Mouse (Mus musculus): ENCODE data around the gene Atf3. TPM values are rescaled to one million over a fixed set of nuclear protein-coding genes. Genes with fewer than 3 reads are reported as not detected.

Atf3 gene
- polyA plus RNA-seq (2015; fragmentation: Nextera tagmentation; extraction: Ambion mirVana) = 0.73 and 1.8 TPM in 2 replicates

- H3K9me3 ChIP-seq = no peaks in the 10 kb centered on the region
- H3K27me3 ChIP-seq = no peaks in the 10 kb centered on the region
- H3K27ac ChIP-seq (replicated peaks) = no peak within 1 kb of the TSS
- no peak for ATAC-seq (ENCODE audit: low FRiP score, low read depth)
- WGBS = 81% methylated on average over 6 of the region's 6 CpGs
- no peaks in the 10 kb centered on the region for H3K4me1 ChIP-seq (replicated peaks)
- no peak within 1 kb of the TSS for H3K4me2 ChIP-seq
- H3K4me3 ChIP-seq = no peak within 1 kb of the TSS
- H3K36me3 ChIP-seq = no peaks in the 10 kb centered on the region
- no peak within 1 kb of the TSS for H3K9ac ChIP-seq
These were observed at the start of gene Atf3 for GRCm38 (mm10) chr1:191217939-191218338. Atf3 (minus strand) TSS chr1:191218039.

DNA sequence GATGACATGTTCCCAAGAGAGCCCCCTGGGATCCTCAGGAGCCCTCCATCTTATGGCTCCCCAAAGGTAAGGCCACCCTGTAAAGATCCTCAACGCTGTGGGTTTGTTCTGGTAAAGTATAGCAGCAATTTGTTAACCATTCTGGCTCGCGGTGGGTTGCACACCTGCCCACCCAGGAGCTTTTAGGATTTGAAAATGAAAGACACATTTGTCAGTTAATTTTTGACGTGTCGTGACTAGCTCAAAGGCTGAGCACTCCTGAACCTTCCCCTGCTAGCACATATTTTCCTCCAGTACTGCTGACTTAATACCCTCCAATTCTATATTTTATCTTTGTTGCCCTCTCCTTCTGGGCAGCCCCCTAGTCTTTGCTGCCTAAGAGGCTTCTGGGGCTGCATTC lies 49.3 kb upstream of the Atf3 start:
- Histone ChIP-seq H3K9me3 (no peaks in the 10 kb centered on the region), H3K27ac (replicated peaks) (no peak overlapping the region), H3K4me3 (no peak overlapping the region), H3K27me3 (no peaks in the 10 kb centered on the region), H3K9ac (no peak overlapping the region), H3K4me2 (no peak overlapping the region), H3K36me3 (no peaks in the 10 kb centered on the region), H3K4me1 (replicated peaks) (no peaks in the 10 kb centered on the region)
- no peak for ATAC-seq (ENCODE audit: low FRiP score, low read depth)
- WGBS = 90% methylated on average over 5 of the region's 5 CpGs

GRCm38 (mm10) chr1:191263471-191263870 lies 45.6 kb upstream of the Atf3 start:
- H3K36me3 ChIP-seq = no peaks in the 10 kb centered on the region
- H3K4me2 ChIP-seq = no peak overlapping the region
- H3K9me3 ChIP-seq = no peaks in the 10 kb centered on the region
- H3K9ac ChIP-seq = no peak overlapping the region
- no peaks in the 10 kb centered on the region for H3K4me1 ChIP-seq (replicated peaks)
- H3K27me3 ChIP-seq = no peaks in the 10 kb centered on the region
- no peak for ATAC-seq (ENCODE audit: low FRiP score, low read depth)
- H3K27ac ChIP-seq (replicated peaks) = no peak overlapping the region
- WGBS = 93% methylated on average over 5 of the region's 5 CpGs
- no peak overlapping the region for H3K4me3 ChIP-seq

DNA sequence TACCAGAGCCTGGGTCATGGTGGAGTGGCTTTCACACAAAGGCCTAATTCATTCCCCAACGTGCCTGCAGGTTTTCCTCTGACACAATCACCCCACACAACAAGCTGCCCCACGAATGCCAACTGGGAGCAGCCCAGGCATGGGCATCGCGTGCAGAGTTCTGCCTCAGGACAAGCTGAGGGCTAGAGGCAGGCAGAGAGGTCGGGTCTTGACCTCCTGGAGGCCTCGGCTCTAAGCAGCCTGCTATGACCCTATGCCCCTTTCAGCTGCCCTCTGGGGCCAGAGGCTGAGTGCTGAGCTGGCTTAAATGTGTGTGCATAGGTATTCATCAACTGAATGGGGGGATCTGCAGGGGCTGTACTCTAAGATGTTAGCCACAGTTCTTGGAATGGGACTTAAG lies 44.0 kb upstream of the Atf3 start:
- Histone ChIP-seq H3K4me1 (replicated peaks) (no peaks in the 10 kb centered on the region), H3K4me2 (no peak overlapping the region), H3K4me3 (no peak overlapping the region), H3K36me3 (no peaks in the 10 kb centered on the region), H3K27me3 (no peaks in the 10 kb centered on the region), H3K27ac (replicated peaks) (no peak overlapping the region), H3K9me3 (no peaks in the 10 kb centered on the region), H3K9ac (no peak overlapping the region)
- ATAC-seq (ENCODE audit: low FRiP score, low read depth) = no peak
- 25% methylated on average over 6 of the region's 6 CpGs for WGBS

- Histone ChIP-seq H3K9me3 (no peaks in the 10 kb centered on the region), H3K27ac (replicated peaks) (no peak overlapping the region)
- WGBS = 72% methylated on average over 5 of the region's 5 CpGs
These were observed 41.8 kb upstream of the Atf3 start for GRCm38 (mm10) chr1:191259661-191260060.

GRCm38 (mm10) chr1:191259121-191259520 lies 41.3 kb upstream of the Atf3 start:
- Histone ChIP-seq H3K4me2 (0 out of 2 replicates have a peak overlapping the region, but pooled peaks have one; percentile 6), H3K9me3 (no peaks in the 10 kb centered on the region), H3K36me3 (no peaks in the 10 kb centered on the region), H3K9ac (no peak overlapping the region), H3K27me3 (no peaks in the 10 kb centered on the region), H3K4me3 (no peak overlapping the region), H3K27ac (replicated peaks) (no peak overlapping the region), H3K4me1 (replicated peaks) (no peaks in the 10 kb centered on the region)
- no peak for ATAC-seq (ENCODE audit: low FRiP score, low read depth)
- 36% methylated on average over 7 of the region's 7 CpGs for WGBS

More at GRCm38 (mm10) chr1:191259661-191260060, 41.8 kb upstream of the Atf3 start:
- ATAC-seq (ENCODE audit: low FRiP score, low read depth) = no peak
- H3K4me3 ChIP-seq = no peak overlapping the region
- no peaks in the 10 kb centered on the region for H3K27me3 ChIP-seq
- H3K4me2 ChIP-seq = no peak overlapping the region
- no peaks in the 10 kb centered on the region for H3K36me3 ChIP-seq
- no peak overlapping the region for H3K9ac ChIP-seq
- H3K4me1 ChIP-seq (replicated peaks) = no peaks in the 10 kb centered on the region

DNA sequence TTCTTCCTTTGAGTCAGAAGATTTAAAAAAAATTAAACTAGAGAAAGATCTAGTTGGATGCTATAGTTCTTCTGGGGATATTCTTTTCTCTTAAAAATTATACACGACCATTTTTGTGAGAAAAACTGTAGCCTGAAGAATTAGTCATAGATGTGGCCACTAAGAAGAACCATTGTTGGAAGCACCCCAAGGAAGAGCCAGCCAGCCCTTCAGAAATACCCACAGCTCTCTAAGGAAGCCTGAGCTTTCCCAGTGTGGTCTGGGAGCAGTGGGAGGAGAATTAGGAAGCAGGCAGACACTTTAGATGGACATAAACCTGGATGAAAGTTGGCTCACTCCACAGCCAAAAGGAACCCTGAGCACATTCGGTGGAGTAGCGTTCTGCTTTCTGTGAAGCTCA lies 40.7 kb upstream of the Atf3 start:
- WGBS = 77% methylated on average over 3 of the region's 3 CpGs
- Histone ChIP-seq H3K4me3 (no peak overlapping the region), H3K4me2 (no peak overlapping the region)

DNA sequence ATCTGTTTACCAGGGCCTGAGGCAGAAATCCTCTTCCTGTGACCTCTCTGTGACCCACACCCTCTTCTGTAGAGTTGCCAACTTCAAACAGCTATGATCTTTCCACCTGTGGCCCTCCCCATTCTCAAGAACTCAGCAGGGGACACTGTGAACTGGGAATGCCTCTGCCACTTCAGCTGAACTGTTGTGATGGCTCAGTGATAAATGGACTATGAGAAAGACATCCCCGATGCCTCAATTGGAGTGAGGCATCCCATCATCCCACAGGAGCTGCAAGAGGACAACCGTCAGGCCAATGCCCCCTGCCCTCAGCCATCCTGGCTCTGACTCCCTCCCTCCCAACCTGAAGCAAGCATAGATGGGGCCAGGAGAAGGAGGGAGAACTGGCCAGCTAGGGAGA lies 40.1 kb upstream of the Atf3 start:
- WGBS = 39% methylated on average over 2 of the region's 2 CpGs
- no peak overlapping the region for H3K9ac ChIP-seq
- H3K36me3 ChIP-seq = no peaks in the 10 kb centered on the region
- no peak overlapping the region for H3K27ac ChIP-seq (replicated peaks)
- H3K4me2 ChIP-seq = no peak overlapping the region
- no peaks in the 10 kb centered on the region for H3K4me1 ChIP-seq (replicated peaks)
- ATAC-seq (ENCODE audit: low FRiP score, low read depth) = no peak
- no peaks in the 10 kb centered on the region for H3K27me3 ChIP-seq
- no peak overlapping the region for H3K4me3 ChIP-seq
- H3K9me3 ChIP-seq = no peaks in the 10 kb centered on the region

More for the DNA sequence above, 40.7 kb upstream of the Atf3 start:
- Histone ChIP-seq H3K27me3 (no peaks in the 10 kb centered on the region), H3K4me1 (replicated peaks) (no peaks in the 10 kb centered on the region), H3K9ac (no peak overlapping the region), H3K36me3 (no peaks in the 10 kb centered on the region), H3K9me3 (no peaks in the 10 kb centered on the region), H3K27ac (replicated peaks) (no peak overlapping the region)
- ATAC-seq (ENCODE audit: low FRiP score, low read depth) = no peak

DNA sequence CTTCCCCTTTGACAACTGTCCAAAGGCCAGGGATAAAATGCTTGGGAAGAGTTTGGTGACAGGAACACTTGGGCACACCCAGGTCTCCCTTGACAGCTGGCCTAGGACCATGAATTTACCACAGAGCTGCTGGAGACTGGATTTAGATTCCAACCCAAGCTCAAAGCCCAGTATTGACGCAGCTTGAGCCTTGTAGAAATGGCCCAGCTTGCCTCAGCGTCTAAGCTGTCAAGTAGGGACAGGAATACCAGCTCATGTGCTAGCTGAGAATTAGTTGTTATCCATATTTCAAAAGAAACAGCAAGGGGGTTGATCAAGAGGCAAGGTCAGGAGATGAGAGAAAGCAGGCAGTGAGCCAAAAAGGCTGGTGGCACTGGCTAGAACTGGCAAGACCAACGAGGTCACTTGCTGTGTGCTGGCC lies 39.5 kb upstream of the Atf3 start:
- 83% methylated on average over 3 of the region's 3 CpGs for WGBS
- no peaks in the 10 kb centered on the region for H3K36me3 ChIP-seq
- H3K9me3 ChIP-seq = no peaks in the 10 kb centered on the region
- no peaks in the 10 kb centered on the region for H3K4me1 ChIP-seq (replicated peaks)
- no peak overlapping the region for H3K4me2 ChIP-seq
- no peak overlapping the region for H3K9ac ChIP-seq
- H3K4me3 ChIP-seq = no peak overlapping the region
- no peaks in the 10 kb centered on the region for H3K27me3 ChIP-seq
- ATAC-seq (ENCODE audit: low FRiP score, low read depth) = no peak
- H3K27ac ChIP-seq (replicated peaks) = no peak overlapping the region

DNA sequence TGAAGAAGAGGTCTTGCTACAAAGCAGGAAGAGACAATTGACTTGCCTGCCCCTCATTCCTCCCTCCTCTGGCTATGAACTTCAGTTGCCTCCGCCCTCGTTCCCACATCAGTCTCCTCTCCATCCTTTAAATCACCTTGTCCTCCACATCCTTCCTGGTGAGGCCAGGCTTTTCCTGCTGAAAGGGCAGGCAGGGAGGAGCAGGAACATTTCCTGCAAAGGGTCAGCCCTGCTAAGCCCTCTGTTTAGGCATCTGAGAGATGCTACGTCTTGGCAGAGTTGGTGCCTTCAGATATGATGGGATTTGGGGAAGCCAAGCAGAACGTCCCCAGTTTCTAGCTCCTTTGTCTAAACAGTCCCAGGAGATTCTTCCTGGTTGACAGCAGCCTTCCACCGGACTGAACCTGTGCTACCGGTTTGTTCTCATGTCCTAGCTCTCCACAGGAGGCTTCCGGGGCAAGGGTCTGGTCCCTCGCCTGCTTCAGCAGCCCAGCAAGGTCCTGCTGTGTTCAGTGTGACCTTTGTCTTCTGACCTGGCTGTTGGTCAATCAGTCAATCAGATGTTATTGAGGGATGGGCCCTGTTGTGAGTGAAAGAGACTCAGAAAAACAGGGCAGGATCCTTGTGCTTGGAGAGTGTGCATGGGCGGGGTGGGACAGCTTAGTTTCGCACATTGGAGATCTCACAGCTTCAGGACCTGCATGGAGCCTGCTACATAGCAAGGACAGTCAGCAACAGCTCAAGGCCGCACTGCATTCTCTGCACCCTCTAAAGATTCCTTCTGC lies 38.9 kb upstream of the Atf3 start:
- 67% methylated on average over 11 of the region's 11 CpGs for WGBS
- H3K9me3 ChIP-seq = no peaks in the 10 kb centered on the region

DNA sequence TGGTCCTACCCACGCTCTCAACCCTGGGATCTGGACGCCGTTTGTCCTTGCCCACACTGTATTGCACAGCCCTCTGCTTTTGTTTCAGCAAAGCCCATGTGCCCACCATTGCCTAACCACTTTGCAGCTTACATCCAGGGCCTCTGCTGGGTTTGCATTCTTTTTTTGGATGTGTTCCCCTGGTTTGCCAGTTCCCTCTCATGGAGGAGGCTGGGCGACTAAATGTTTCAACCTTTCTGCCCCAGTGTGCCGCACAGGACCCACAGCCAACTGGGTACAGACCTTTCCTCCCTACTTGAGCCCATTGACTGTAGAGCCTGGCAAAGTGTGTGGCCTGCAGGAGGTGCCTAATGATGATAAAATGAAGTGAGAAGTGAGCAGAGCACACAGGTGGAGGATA lies 38.3 kb upstream of the Atf3 start:
- Histone ChIP-seq H3K4me3 (no peak overlapping the region), H3K27ac (replicated peaks) (no peak overlapping the region), H3K27me3 (no peaks in the 10 kb centered on the region), H3K4me1 (replicated peaks) (no peaks in the 10 kb centered on the region), H3K9ac (no peak overlapping the region), H3K36me3 (no peaks in the 10 kb centered on the region), H3K4me2 (no peak overlapping the region), H3K9me3 (no peaks in the 10 kb centered on the region)
- ATAC-seq (ENCODE audit: low FRiP score, low read depth) = no peak
- 95% methylated on average over 5 of the region's 5 CpGs for WGBS

More for the DNA sequence above, 38.9 kb upstream of the Atf3 start:
- ATAC-seq (ENCODE audit: low FRiP score, low read depth) = no peak
- no peak overlapping the region for H3K9ac ChIP-seq
- H3K27ac ChIP-seq (replicated peaks) = no peak overlapping the region
- H3K4me1 ChIP-seq (replicated peaks) = no peaks in the 10 kb centered on the region
- H3K4me2 ChIP-seq = no peak overlapping the region
- H3K27me3 ChIP-seq = no peaks in the 10 kb centered on the region
- H3K4me3 ChIP-seq = no peak overlapping the region
- no peaks in the 10 kb centered on the region for H3K36me3 ChIP-seq

DNA sequence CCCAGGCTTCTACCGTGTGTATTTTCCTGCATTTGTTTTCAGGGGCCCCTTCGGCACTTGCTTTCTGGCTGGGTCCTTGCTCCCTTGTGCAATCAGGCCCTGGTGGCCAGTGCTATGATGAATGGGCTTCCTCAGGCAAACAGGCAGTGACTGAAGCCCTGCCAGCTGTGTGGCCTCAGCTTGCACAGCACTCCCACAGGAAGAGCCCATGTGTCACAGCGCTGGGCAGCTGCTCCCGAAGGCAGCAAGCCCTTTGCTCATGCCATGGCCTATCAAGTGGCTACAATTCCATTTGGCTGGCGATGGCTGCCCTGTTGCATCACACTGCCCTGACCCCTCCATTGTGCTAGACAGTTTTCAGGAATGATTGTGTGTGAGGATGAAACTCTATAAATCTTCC lies 36.6 kb upstream of the Atf3 start:
- Histone ChIP-seq H3K4me2 (no peak overlapping the region), H3K9me3 (no peaks in the 10 kb centered on the region), H3K27ac (replicated peaks) (no peak overlapping the region), H3K4me3 (no peak overlapping the region), H3K9ac (no peak overlapping the region), H3K4me1 (replicated peaks) (no peaks in the 10 kb centered on the region), H3K36me3 (no peaks in the 10 kb centered on the region), H3K27me3 (no peaks in the 10 kb centered on the region)
- ATAC-seq (ENCODE audit: low FRiP score, low read depth) = no peak
- WGBS = 56% methylated on average over 5 of the region's 5 CpGs

GRCm38 (mm10) chr1:191253636-191254035 lies 35.8 kb upstream of the Atf3 start:
- 84% methylated on average over 1 of the region's 1 CpGs for WGBS

More at GRCm38 (mm10) chr1:191253636-191254035, 35.8 kb upstream of the Atf3 start:
- ATAC-seq (ENCODE audit: low FRiP score, low read depth) = no peak
- no peaks in the 10 kb centered on the region for H3K4me1 ChIP-seq (replicated peaks)
- H3K9me3 ChIP-seq = no peaks in the 10 kb centered on the region
- H3K4me3 ChIP-seq = no peak overlapping the region
- no peak overlapping the region for H3K27ac ChIP-seq (replicated peaks)
- H3K9ac ChIP-seq = no peak overlapping the region
- H3K27me3 ChIP-seq = no peaks in the 10 kb centered on the region
- no peak overlapping the region for H3K4me2 ChIP-seq
- no peaks in the 10 kb centered on the region for H3K36me3 ChIP-seq
